Mouse (Mus musculus) stomach, adult 2 months (tissue): ENCODE data around the gene Ddx59. TPM values are rescaled to one million over a fixed set of nuclear protein-coding genes. Genes with fewer than 3 reads are reported as not detected.

Source experiments
- polyA plus RNA-seq: library from polyadenylated mRNA; depleted of rRNA; stranded (reverse); fragments of >200 nt; gene quantifications from 2 replicates; pipeline ENCODE4 v1.2.3, GENCODE M21; 2012; rRNA removed

The Ddx59 gene
- polyA plus RNA-seq: 0.40 and 0.57 TPM in 2 replicates

GRCm38 (mm10) chr1:136414798-136415755, at the start of gene Ddx59:
Gene Ddx59 (plus strand): TSS chr1:136415271.

GRCm38 (mm10) chr1:136466143-136466811, 51.2 kb downstream of the Ddx59 start, which contains the start of gene Kif14:
Gene Kif14 (plus strand): TSS chr1:136466343.

Other genes with a start within 250 kb of the Ddx59 start
- 1.6 and 2.6 TPM in 2 replicates for gene Mroh3, start 202.4 kb upstream of the Ddx59 start, polyA plus RNA-seq
- gene Inava, start 181.0 kb upstream of the Ddx59 start, polyA plus RNA-seq: 54.0 and 55.3 TPM in 2 replicates
- 0.13 and 0.75 TPM in 2 replicates for gene Gpr25, start 154.4 kb upstream of the Ddx59 start, polyA plus RNA-seq
- gene Camsap2, start 69.2 kb upstream of the Ddx59 start, polyA plus RNA-seq: 3.8 and 5.4 TPM in 2 replicates
- 0.25 and 0.28 TPM in 2 replicates for gene Kif14, start 51.1 kb downstream of the Ddx59 start, polyA plus RNA-seq
- 0.28 TPM in 2 replicates for gene Zfp281, start 209.6 kb downstream of the Ddx59 start, polyA plus RNA-seq